Mouse (Mus musculus) splenic B cell, adult 2 months (primary cell): ENCODE results near the gene Abcc6.

Experiments
- DNase-seq: peaks from one replicate; pipeline ENCODE4 v3.0.0-alpha.2; 2011; ENCODE audit warnings: low read depth, low spot score
- H3K27me3 ChIP-seq: 2 replicates; pipeline ENCODE4 v1.6.1; 2012; ENCODE audit warnings: mild to moderate bottlenecking, low read length, moderate library complexity, mixed read lengths; ENCODE audit not compliant: control insufficient read depth, poor library complexity, insufficient read depth, severe bottlenecking
- H3K36me3 ChIP-seq: 2 replicates; pipeline ENCODE4 v1.6.1; 2012; ENCODE audit warnings: mild to moderate bottlenecking, low read length, moderate library complexity, mixed read lengths; ENCODE audit not compliant: control insufficient read depth, poor library complexity, insufficient read depth, severe bottlenecking

Abcc6 gene

GRCm38 (mm10) chr7:46037433-46037832 is 7.3 kb upstream of the Abcc6 start:
- Histone ChIP-seq H3K36me3 (0 out of 2 replicates have a peak, but pooled peaks cover 1% of the 10 kb centered on the region), H3K27me3 (no peaks in the 10 kb centered on the region)
- DNase-seq, result no peak

GRCm38 (mm10) chr7:46035468-46035867 is 5.4 kb upstream of the Abcc6 start:
- no peaks in the 10 kb centered on the region for H3K27me3 ChIP-seq
- no peak for DNase-seq
- H3K36me3 ChIP-seq, result 0 out of 2 replicates have a peak, but pooled peaks cover under 1% of the 10 kb centered on the region

- no peak for DNase-seq
- no peaks in the 10 kb centered on the region for H3K27me3 ChIP-seq
- H3K36me3 ChIP-seq, result no peaks in the 10 kb centered on the region
Measured at GRCm38 (mm10) chr7:46034991-46035390, 4.9 kb upstream of the Abcc6 start.

GRCm38 (mm10) chr7:46033870-46034337 is 3.8 kb upstream of the Abcc6 start:
- Histone ChIP-seq H3K27me3 (no peaks in the 10 kb centered on the region), H3K36me3 (no peaks in the 10 kb centered on the region)
- DNase-seq, result no peak

GRCm38 (mm10) chr7:46033109-46033869 is 3.2 kb upstream of the Abcc6 start, which contains the start of gene Nomo1:
Gene Nomo1, plus strand, starts transcription at chr7:46033698.
- no peaks in the 10 kb centered on the region for H3K27me3 ChIP-seq
- peak; percentile 99 for DNase-seq
- H3K36me3 ChIP-seq, result no peaks in the 10 kb centered on the region

- H3K36me3 ChIP-seq, result no peaks in the 10 kb centered on the region
- no peaks in the 10 kb centered on the region for H3K27me3 ChIP-seq
- no peak for DNase-seq
Measured at GRCm38 (mm10) chr7:46031075-46031474, 973 bp upstream of the Abcc6 start.

- H3K27me3 ChIP-seq, result no peaks in the 10 kb centered on the region
- DNase-seq, result peak; percentile 51
- H3K36me3 ChIP-seq, result no peaks in the 10 kb centered on the region
Measured at GRCm38 (mm10) chr7:46029299-46030144, 580 bp downstream of the Abcc6 start.

- Histone ChIP-seq H3K27me3 (no peaks in the 10 kb centered on the region), H3K36me3 (no peaks in the 10 kb centered on the region)
- no peak for DNase-seq
Measured at GRCm38 (mm10) chr7:46028681-46029080, 1.4 kb downstream of the Abcc6 start.

GRCm38 (mm10) chr7:46025436-46025835 is 4.7 kb downstream of the Abcc6 start:
- Histone ChIP-seq H3K36me3 (no peaks in the 10 kb centered on the region), H3K27me3 (no peaks in the 10 kb centered on the region)
- DNase-seq, result no peak

GRCm38 (mm10) chr7:46021951-46022350 is 8.2 kb downstream of the Abcc6 start:
- H3K27me3 ChIP-seq, result no peaks in the 10 kb centered on the region
- DNase-seq, result no peak
- H3K36me3 ChIP-seq, result no peaks in the 10 kb centered on the region

GRCm38 (mm10) chr7:46019594-46019993 is 10.5 kb downstream of the Abcc6 start:
- Histone ChIP-seq H3K36me3 (no peaks in the 10 kb centered on the region), H3K27me3 (no peaks in the 10 kb centered on the region)
- DNase-seq, result no peak

GRCm38 (mm10) chr7:46013266-46014010 is 16.7 kb downstream of the Abcc6 start:
- no peaks in the 10 kb centered on the region for H3K27me3 ChIP-seq
- DNase-seq, result no peak
- no peaks in the 10 kb centered on the region for H3K36me3 ChIP-seq

- no peak for DNase-seq
- Histone ChIP-seq H3K36me3 (no peaks in the 10 kb centered on the region), H3K27me3 (no peaks in the 10 kb centered on the region)
Measured at GRCm38 (mm10) chr7:46012121-46012520, 18.0 kb downstream of the Abcc6 start.

GRCm38 (mm10) chr7:46009578-46009977 is 20.5 kb downstream of the Abcc6 start:
- DNase-seq, result peak; percentile 73
- no peaks in the 10 kb centered on the region for H3K27me3 ChIP-seq

More at GRCm38 (mm10) chr7:46009578-46009977, 20.5 kb downstream of the Abcc6 start:
- H3K36me3 ChIP-seq, result no peaks in the 10 kb centered on the region
